Mouse (Mus musculus): ENCODE results near the gene Zfand3.

GRCm38 (mm10) chr17:30205062-30205825 lies 200.7 kb downstream of the Zfand3 start:
- TF ChIP-seq CTCF (IDR thresholded peaks at IDR 0.05; ENCODE audit: borderline replicate concordance, insufficient read depth, low read depth, low read length): no peak
- TF ChIP-seq POLR2A (IDR thresholded peaks at IDR 0.05; ENCODE audit: borderline replicate concordance, insufficient read depth, low read length): no peak

Data from cerebellum, adult 2 months (tissue).